Mouse (Mus musculus): ENCODE measurements around the gene Anp32e. TPM values are rescaled to one million over a fixed set of nuclear protein-coding genes. Genes with fewer than 3 reads are reported as not detected.

Gene Anp32e
- polyA plus RNA-seq, 2 experiments = 39.5 to 104 TPM

GRCm38 (mm10) chr3:95986984-95987383 lies 57.9 kb downstream of the Anp32e start:
- H3K4me3 ChIP-seq (ENCODE audit: insufficient read depth in 1 of 2, low read depth in 2 of 2, low read length in 2 of 2) = no peak overlapping the region
- H3K4me2 ChIP-seq (ENCODE audit: low read depth) = 0 out of 2 replicates have a peak overlapping the region, but pooled peaks have one; percentile 4
- H3K4me1 ChIP-seq (replicated peaks; ENCODE audit: control insufficient read depth in 2 of 2, insufficient read depth in 2 of 2, low read length in 1 of 2) = peaks cover 0 to 24% of the 10 kb centered on the region in 2 experiments; a peak in 3 of 4 replicates
- DNase-seq (ENCODE audit: low read depth in 3 of 3, low spot score in 3 of 3) (no peak), ATAC-seq (ENCODE audit: insufficient read depth) (no peak)
- no peaks in the 10 kb centered on the region for H3K9me3 ChIP-seq (ENCODE audit: control insufficient read depth, low read length)
- no peak overlapping the region for H3K27ac ChIP-seq
- H3K36me3 ChIP-seq (replicated peaks; ENCODE audit: control insufficient read depth, insufficient read depth, low read depth) = no peaks in the 10 kb centered on the region
- H3K27me3 ChIP-seq (ENCODE audit: control insufficient read depth, insufficient read depth, low read length) = no peaks in the 10 kb centered on the region; the same call in 1 of the 2 replicates
- no peak overlapping the region for H3K9ac ChIP-seq (replicated peaks)
- TF ChIP-seq CTCF (IDR thresholded peaks at IDR 0.05; ENCODE audit: low read depth) (no peak), EP300 (IDR thresholded peaks at IDR 0.05; ENCODE audit: low read depth) (no peak)
- 34% methylated on average over 4 of the region's 4 CpGs for WGBS (ENCODE audit: insufficient replicate concordance)

- Histone ChIP-seq H3K36me3 (replicated peaks; ENCODE audit: control insufficient read depth, insufficient read depth, low read depth) (no peaks in the 10 kb centered on the region), H3K27ac (no peak overlapping the region), H3K9ac (replicated peaks) (no peak overlapping the region), H3K4me1 (replicated peaks; ENCODE audit: control insufficient read depth in 2 of 2, insufficient read depth in 2 of 2, low read length in 1 of 2) (peaks cover 0 to 26% of the 10 kb centered on the region in 2 experiments; a peak in 3 of 4 replicates), H3K9me3 (ENCODE audit: control insufficient read depth, low read length) (no peaks in the 10 kb centered on the region), H3K27me3 (ENCODE audit: control insufficient read depth, insufficient read depth, low read length) (no peaks in the 10 kb centered on the region; the same call in 1 of the 2 replicates), H3K4me2 (ENCODE audit: low read depth) (no peak overlapping the region), H3K4me3 (ENCODE audit: insufficient read depth in 1 of 2, low read depth in 2 of 2, low read length in 2 of 2) (no peak overlapping the region)
- DNase-seq (ENCODE audit: low read depth in 3 of 3, low spot score in 3 of 3) = no peak
- WGBS (ENCODE audit: insufficient replicate concordance) = 14% methylated on average over 6 of the region's 6 CpGs
- TF ChIP-seq CTCF (IDR thresholded peaks at IDR 0.05; ENCODE audit: low read depth) = no peak
- no peak for TF ChIP-seq EP300 (IDR thresholded peaks at IDR 0.05; ENCODE audit: low read depth)
- ATAC-seq (ENCODE audit: insufficient read depth) = no peak
These were observed 58.5 kb downstream of the Anp32e start for GRCm38 (mm10) chr3:95987386-95988110.

- Histone ChIP-seq H3K36me3 (replicated peaks; ENCODE audit: control insufficient read depth, insufficient read depth, low read depth) (no peaks in the 10 kb centered on the region), H3K4me1 (replicated peaks; ENCODE audit: control insufficient read depth in 2 of 2, insufficient read depth in 2 of 2, low read length in 1 of 2) (peaks cover 0 to 29% of the 10 kb centered on the region in 2 experiments; a peak in 3 of 4 replicates), H3K4me3 (ENCODE audit: insufficient read depth in 1 of 2, low read depth in 2 of 2, low read length in 2 of 2) (no peak overlapping the region), H3K9ac (replicated peaks) (no peak overlapping the region), H3K4me2 (ENCODE audit: low read depth) (no peak overlapping the region), H3K27me3 (ENCODE audit: control insufficient read depth, insufficient read depth, low read length) (no peaks in the 10 kb centered on the region; the same call in 1 of the 2 replicates), H3K9me3 (ENCODE audit: control insufficient read depth, low read length) (no peaks in the 10 kb centered on the region), H3K27ac (no peak overlapping the region)
- WGBS (ENCODE audit: insufficient replicate concordance) = 74% methylated on average over 1 of the region's 1 CpGs
- ATAC-seq (ENCODE audit: insufficient read depth) (no peak), DNase-seq (ENCODE audit: low read depth in 3 of 3, low spot score in 3 of 3) (no peak)
- TF ChIP-seq CTCF (IDR thresholded peaks at IDR 0.05; ENCODE audit: low read depth) = no peak
- no peak for TF ChIP-seq EP300 (IDR thresholded peaks at IDR 0.05; ENCODE audit: low read depth)
These were observed 59.1 kb downstream of the Anp32e start for GRCm38 (mm10) chr3:95988138-95988537.

GRCm38 (mm10) chr3:95988969-95989368 lies 59.9 kb downstream of the Anp32e start:
- Histone ChIP-seq H3K4me1 (replicated peaks; ENCODE audit: control insufficient read depth in 2 of 2, insufficient read depth in 2 of 2, low read length in 1 of 2) (peaks cover 0 to 29% of the 10 kb centered on the region in 2 experiments; a peak in 3 of 4 replicates), H3K27ac (no peak overlapping the region), H3K9ac (replicated peaks) (no peak overlapping the region), H3K27me3 (ENCODE audit: control insufficient read depth, insufficient read depth, low read length) (peaks cover 6% of the 10 kb centered on the region), H3K36me3 (replicated peaks; ENCODE audit: control insufficient read depth, insufficient read depth, low read depth) (no peaks in the 10 kb centered on the region), H3K9me3 (ENCODE audit: control insufficient read depth, low read length) (no peaks in the 10 kb centered on the region), H3K4me3 (ENCODE audit: insufficient read depth in 1 of 2, low read depth in 2 of 2, low read length in 2 of 2) (no peak overlapping the region), H3K4me2 (ENCODE audit: low read depth) (no peak overlapping the region)
- ATAC-seq (ENCODE audit: insufficient read depth) = no peak
- 78% methylated on average over 10 of the region's 10 CpGs for WGBS (ENCODE audit: insufficient replicate concordance)
- TF ChIP-seq CTCF (IDR thresholded peaks at IDR 0.05; ENCODE audit: low read depth) (no peak), EP300 (IDR thresholded peaks at IDR 0.05; ENCODE audit: low read depth) (no peak)
- DNase-seq (ENCODE audit: low read depth in 3 of 3, low spot score in 3 of 3) = no peak

GRCm38 (mm10) chr3:95990413-95990941 lies 61.4 kb downstream of the Anp32e start:
- Histone ChIP-seq H3K4me3 (ENCODE audit: insufficient read depth in 1 of 2, low read depth in 2 of 2, low read length in 2 of 2) (no peak overlapping the region), H3K9ac (replicated peaks) (no peak overlapping the region), H3K9me3 (ENCODE audit: control insufficient read depth, low read length) (no peaks in the 10 kb centered on the region), H3K4me2 (ENCODE audit: low read depth) (no peak overlapping the region), H3K36me3 (replicated peaks; ENCODE audit: control insufficient read depth, insufficient read depth, low read depth) (no peaks in the 10 kb centered on the region), H3K27me3 (ENCODE audit: control insufficient read depth, insufficient read depth, low read length) (peaks cover 21% of the 10 kb centered on the region), H3K27ac (no peak overlapping the region), H3K4me1 (replicated peaks; ENCODE audit: control insufficient read depth in 2 of 2, insufficient read depth in 2 of 2, low read length in 1 of 2) (peaks cover 0 to 24% of the 10 kb centered on the region in 2 experiments; a peak in 3 of 4 replicates)
- TF ChIP-seq EP300 (IDR thresholded peaks at IDR 0.05; ENCODE audit: low read depth) = no peak
- TF ChIP-seq CTCF (IDR thresholded peaks at IDR 0.05; ENCODE audit: low read depth) = no peak
- whole genome bisulfite sequencing (ENCODE audit: insufficient replicate concordance) = 54% methylated on average over 12 of the region's 12 CpGs
- no peak for ATAC-seq (ENCODE audit: insufficient read depth)
- DNase-seq (ENCODE audit: low read depth in 3 of 3, low spot score in 3 of 3) = no peak
